Mouse (Mus musculus): ENCODE measurements around the gene Btrc. TPM values are rescaled to one million over a fixed set of nuclear protein-coding genes. Genes with fewer than 3 reads are reported as not detected.

Gene Btrc
- total and polyA plus RNA-seq, 3 experiments, result 11.0 to 20.7 (median 14.0) TPM

- no peaks in the 10 kb centered on the region for H3K9me3 ChIP-seq (replicated peaks; ENCODE audit: low read length)
- H3K4me3 ChIP-seq (replicated peaks in 1 of 3; ENCODE audit: low read depth in 2 of 3, low read length in 2 of 3, poor library complexity in 1 of 3), result no peak overlapping the region
- no peaks in the 10 kb centered on the region for H3K79me2 ChIP-seq (replicated peaks; ENCODE audit: control insufficient read depth, extremely low read depth, insufficient read depth, poor library complexity, severe bottlenecking)
- H3K4me2 ChIP-seq (ENCODE audit: insufficient read depth, low read depth, poor library complexity, severe bottlenecking), result no peak overlapping the region
- no peaks in the 10 kb centered on the region for H3K4me1 ChIP-seq (ENCODE audit: control insufficient read depth in 1 of 2, insufficient read depth in 2 of 2)
- DNase-seq (ENCODE audit: extremely low read depth), result no peak
- no peak overlapping the region for H3K27ac ChIP-seq (ENCODE audit: insufficient read depth, low read depth)
- no peak for TF ChIP-seq KAT2A (IDR thresholded peaks at IDR 0.05; ENCODE audit: insufficient replicate concordance, low read length)
- H3K36me3 ChIP-seq (replicated peaks in 1 of 2; ENCODE audit: control insufficient read depth in 1 of 2, insufficient read depth in 1 of 2, low read length in 1 of 2), result peaks cover 0 to 22% of the 10 kb centered on the region in 2 experiments
- dilution Hi-C loops (cut with MboI; ENCODE audit: extremely low pct_ligation_motif_present, extremely low pct_unique_long_range_greater_than_20kb, low sequenced_read_pairs), result no loop called here
- no peak overlapping the region for H3K9ac ChIP-seq (ENCODE audit: insufficient read depth, low read depth)
- in situ Hi-C loops (cut with MboI; ENCODE audit: low pct_ligation_motif_present, low pct_unique_long_range_greater_than_20kb, low sequenced_read_pairs), result no loop called here
- no peaks in the 10 kb centered on the region for H3K27me3 ChIP-seq (replicated peaks)
Measured at GRCm38 (mm10) chr19:45422276-45422675, 58.7 kb downstream of the Btrc start.

- Histone ChIP-seq H3K4me1 (ENCODE audit: control insufficient read depth in 1 of 2, insufficient read depth in 2 of 2) (peaks cover 0 to 3% of the 10 kb centered on the region in 2 experiments; a peak in 1 of 4 replicates), H3K4me2 (ENCODE audit: insufficient read depth, low read depth, poor library complexity, severe bottlenecking) (no peak overlapping the region), H3K27ac (ENCODE audit: insufficient read depth, low read depth) (no peak overlapping the region), H3K79me2 (replicated peaks; ENCODE audit: control insufficient read depth, extremely low read depth, insufficient read depth, poor library complexity, severe bottlenecking) (no peaks in the 10 kb centered on the region), H3K4me3 (replicated peaks in 1 of 3; ENCODE audit: low read depth in 2 of 3, low read length in 2 of 3, poor library complexity in 1 of 3) (no peak overlapping the region), H3K27me3 (replicated peaks) (no peaks in the 10 kb centered on the region), H3K9me3 (replicated peaks; ENCODE audit: low read length) (no peaks in the 10 kb centered on the region), H3K36me3 (replicated peaks in 1 of 2; ENCODE audit: control insufficient read depth in 1 of 2, insufficient read depth in 1 of 2, low read length in 1 of 2) (peaks cover 0 to 21% of the 10 kb centered on the region in 2 experiments), H3K9ac (ENCODE audit: insufficient read depth, low read depth) (no peak overlapping the region)
- TF ChIP-seq MYC (IDR thresholded peaks at IDR 0.05; ENCODE audit: low read depth, low read length) (no peak), BHLHE40 (IDR thresholded peaks at IDR 0.05; ENCODE audit: low read depth, low read length) (no peak), JUN (IDR thresholded peaks at IDR 0.05; ENCODE audit: insufficient read depth, low read depth, low read length) (no peak), RCOR1 (conservative IDR thresholded peaks at IDR 0.05; ENCODE audit: low read depth, low read length) (no peak), JUND (conservative IDR thresholded peaks at IDR 0.05; ENCODE audit: low read depth, low read length) (no peak), EP300 (IDR thresholded peaks at IDR 0.05; ENCODE audit: low read length) (no peak), CTCF (conservative IDR thresholded peaks at IDR 0.05 in 1 of 2, IDR thresholded peaks at IDR 0.05 in 1 of 2; ENCODE audit: low read depth in 2 of 2, low read length in 2 of 2) (no peak), ELF1 (IDR thresholded peaks at IDR 0.05; ENCODE audit: low read depth, low read length) (no peak), MAZ (IDR thresholded peaks at IDR 0.05; ENCODE audit: low read depth, low read length) (no peak), E2F4 (IDR thresholded peaks at IDR 0.05; ENCODE audit: insufficient replicate concordance, low read depth, low read length) (no peak), NELFE (IDR thresholded peaks at IDR 0.05; ENCODE audit: low read depth, low read length) (no peak), ZC3H11A (IDR thresholded peaks at IDR 0.05; ENCODE audit: low read depth, low read length) (no peak), HCFC1 (IDR thresholded peaks at IDR 0.05; ENCODE audit: low read depth, low read length) (no peak)
- in situ Hi-C loops (cut with MboI; ENCODE audit: low pct_ligation_motif_present, low pct_unique_long_range_greater_than_20kb, low sequenced_read_pairs) (no loop called here), dilution Hi-C loops (cut with MboI; ENCODE audit: extremely low pct_ligation_motif_present, extremely low pct_unique_long_range_greater_than_20kb, low sequenced_read_pairs) (no loop called here)
- no peak for DNase-seq (ENCODE audit: extremely low read depth)
Measured at GRCm38 (mm10) chr19:45428146-45428545, 64.6 kb downstream of the Btrc start.

All from CH12.LX (cell line).